Mouse (Mus musculus): Measurements from ENCODE around the gene Mxra8. TPM values are rescaled to one million over a fixed set of nuclear protein-coding genes. Genes with fewer than 3 reads are reported as not detected.

Gene Mxra8
- 188 TPM for polyA plus RNA-seq (2014; fragmentation: Illumina TruSeq; extraction: RNeasy Lipid Tissue Mini Kit (QIAGEN cat#74804); ENCODE audit: insufficient read depth, low read depth, low replicate concordance)

DNA sequence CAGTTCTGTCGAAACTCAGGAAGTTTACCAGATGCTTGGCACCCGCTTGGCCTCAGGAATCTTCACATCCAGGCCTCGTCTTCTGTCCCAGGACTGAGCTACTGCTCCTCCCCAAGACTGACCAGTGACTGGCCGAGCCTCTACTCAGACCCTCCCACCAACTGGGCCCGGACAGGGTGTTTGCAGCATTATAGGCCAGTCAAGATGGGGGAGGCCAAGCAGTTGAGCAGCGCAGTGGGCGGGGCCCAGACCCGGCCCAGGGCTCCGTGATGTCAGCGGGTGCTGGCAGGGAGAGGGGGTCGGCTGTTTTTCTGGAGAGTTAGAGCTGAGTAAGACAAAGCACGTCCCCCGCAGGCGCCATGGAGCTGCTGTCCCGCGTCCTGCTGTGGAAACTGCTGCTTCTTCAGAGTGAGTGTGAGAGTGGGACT lies at the start of gene Mxra8:
Gene Mxra8 (plus strand): TSS at position 198 of the 428 bp plus-strand sequence.

DNA sequence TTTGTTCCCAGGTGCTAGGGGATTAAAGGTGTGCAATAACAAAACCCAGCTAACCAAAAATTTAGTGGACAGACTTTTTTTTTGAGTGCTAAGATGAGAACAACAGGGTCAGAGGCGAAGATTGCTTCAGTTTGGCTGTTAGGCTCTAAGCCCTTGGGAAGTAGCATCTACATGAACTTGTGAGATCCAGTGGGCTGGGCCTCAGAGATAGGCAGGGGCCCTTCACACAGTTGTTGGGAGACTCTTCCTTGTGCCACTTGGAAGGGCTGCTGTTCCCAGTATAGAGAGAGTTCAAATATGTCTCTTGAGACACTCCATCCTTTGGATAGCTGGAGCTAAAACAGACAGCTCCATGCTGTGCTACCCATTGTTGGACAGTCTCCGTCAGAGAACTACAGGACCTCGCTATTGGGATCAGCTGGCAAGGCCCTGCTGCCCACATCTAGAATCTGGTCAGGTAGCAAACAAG lies 49.4 kb upstream of the Mxra8 start, which contains the start of gene Ankrd65:
Gene Ankrd65 (plus strand): TSS at position 419 of the 469 bp plus-strand sequence.

DNA sequence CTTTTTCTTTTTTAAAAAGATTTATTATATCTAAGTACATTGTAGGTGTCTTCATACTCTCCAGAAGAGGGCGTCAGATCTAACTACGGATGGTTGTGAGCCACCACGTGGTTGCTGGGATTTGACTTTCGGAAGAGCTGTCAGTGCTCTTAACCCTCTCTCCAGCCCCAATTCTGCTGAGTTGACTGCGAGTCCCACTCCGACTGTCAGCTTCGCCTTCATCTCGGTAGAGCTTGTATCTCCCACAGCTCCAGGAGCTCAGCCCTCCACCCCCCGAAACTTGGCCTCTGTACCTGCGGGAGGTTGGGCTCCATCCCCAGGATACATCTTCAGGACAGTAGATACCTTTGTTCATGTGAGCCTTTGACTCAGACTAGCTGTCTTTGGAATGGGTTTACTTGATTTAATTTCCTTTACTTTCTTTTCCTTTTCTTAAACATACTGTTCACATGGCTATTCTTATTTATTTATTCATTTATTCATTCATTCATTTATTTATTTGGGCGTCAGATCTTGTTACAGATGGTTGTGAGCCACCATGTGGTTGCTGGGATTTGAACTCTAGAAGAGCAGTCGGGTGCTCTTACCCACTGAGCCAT lies 36.6 kb upstream of the Mxra8 start, which contains the start of gene Mrpl20:
Gene Mrpl20 (plus strand): TSS at position 138 of the 599 bp plus-strand sequence.

DNA sequence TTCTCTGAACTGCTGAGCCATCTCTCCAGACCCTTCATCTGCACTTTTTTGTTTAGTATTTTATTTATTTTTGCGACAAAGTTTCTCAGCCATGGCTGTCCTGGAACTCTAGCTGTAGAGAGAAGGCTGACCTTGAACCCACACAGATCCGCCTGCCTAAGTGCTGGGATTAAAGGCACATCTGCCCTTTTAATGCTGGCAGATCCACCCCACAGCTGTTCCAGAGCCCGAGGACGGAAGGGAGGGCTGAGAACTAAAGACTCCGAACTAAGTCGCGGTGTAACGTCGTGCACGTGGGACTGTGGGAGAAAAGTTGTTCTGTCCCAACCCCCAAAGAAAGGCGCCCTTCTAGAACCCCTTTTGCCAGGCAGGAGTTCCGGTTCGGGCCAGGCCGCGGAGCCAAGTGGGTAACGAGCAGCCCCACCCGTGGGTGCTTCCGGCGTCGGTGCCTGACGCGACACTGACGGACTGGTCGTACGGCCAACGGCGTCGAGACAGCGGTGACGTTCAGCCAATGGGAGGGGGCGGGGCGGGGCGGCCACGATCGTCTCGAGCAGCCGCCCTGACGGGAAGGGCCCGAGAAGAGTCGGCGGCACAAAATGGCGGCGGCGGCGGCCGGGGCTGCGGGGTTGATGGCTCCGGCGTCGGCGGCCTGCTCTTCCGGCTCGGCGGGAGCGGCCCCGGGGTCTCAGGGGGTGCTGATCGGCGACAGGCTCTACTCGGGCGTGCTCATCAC lies 27.4 kb upstream of the Mxra8 start, which contains the start of gene Ccnl2:
Gene Ccnl2 (plus strand): TSS at position 561 of the 736 bp plus-strand sequence.

DNA sequence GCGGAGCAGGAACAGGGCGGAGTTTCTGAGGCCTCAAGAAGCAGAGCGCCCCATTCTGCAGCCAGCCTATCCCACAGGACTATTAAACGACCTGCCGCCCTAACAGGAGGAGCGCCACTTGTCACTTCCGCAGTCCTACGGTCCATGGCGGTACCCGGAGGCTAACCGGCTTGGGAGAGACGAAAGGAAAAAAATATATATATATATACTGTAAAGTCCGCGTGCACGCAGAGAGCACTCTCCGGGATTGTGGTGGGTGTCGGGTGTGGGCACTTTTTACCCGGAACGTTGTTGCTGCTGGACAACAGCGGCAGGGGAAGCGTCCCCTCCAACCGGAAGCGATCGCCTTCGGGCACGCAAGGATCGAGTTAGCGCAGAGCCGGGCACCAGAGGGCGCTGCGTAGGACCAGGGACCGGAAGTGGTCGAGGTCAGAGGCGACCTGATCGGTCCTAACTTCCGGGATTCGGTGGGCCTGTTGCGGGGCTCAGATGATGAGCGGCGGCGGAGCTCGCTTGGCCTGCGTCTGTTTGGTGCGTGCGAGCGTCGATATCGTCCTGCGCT lies 8.2 kb upstream of the Mxra8 start, which contains the start of gene Aurkaip1:
Gene Aurkaip1 (plus strand): TSS at position 68 of the 562 bp plus-strand sequence.

DNA sequence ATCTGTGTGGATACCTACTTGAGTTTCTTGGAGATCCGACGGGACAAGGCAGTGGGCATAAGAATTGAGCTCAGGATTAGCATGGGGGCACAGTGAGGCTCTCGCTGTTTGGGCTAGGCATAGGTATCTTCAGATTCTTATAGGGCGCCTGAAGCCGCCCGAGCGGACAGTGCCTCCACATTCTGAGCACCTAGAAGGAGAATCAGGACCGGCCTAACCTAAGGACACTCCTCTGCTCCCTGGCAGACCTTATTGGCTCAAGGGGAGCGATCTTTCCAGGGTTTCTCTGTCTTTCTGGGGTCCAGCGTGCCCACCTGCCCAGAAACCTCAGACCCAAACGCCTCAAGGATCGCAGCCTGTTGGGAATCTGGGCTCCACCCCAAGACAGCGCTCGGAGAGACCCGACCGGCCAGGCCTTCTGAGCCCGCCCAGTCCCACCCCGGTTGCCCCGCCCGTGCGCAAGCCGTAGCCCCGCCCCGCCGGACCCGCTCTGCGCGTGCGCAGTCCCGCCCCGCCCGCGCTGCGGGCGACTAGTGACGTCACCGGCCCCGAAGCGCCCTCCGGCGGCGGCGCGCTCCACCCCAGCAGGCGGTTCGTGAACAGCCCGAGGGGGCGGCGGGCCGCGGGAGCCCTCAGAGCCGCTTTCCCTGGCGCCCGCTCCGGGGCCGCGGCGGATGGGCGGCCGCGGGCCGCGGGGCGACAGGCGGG lies 7.5 kb downstream of the Mxra8 start, which contains the start of gene Dvl1:
Gene Dvl1 (plus strand): TSS at position 532 of the 708 bp plus-strand sequence.

DNA sequence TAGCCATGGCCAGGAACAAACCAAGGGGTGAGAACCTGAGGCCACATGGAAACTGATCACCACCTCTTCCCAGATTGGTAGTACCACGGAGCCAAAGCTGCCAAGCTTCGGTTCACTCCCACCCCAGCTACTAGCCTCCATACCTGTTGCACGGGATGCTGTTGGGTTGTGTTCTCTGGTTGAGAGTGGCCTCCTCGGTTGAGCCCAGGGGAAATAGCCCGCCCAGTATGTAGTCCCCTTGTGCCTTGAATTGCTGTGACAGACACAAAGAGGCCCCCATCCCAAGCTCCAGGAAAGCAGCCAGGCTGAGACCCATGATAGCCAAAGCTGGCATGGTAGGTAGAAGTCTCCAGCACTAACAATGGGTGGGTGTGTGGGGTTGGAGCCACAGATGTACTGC lies 23.5 kb downstream of the Mxra8 start, which contains the start of gene Tas1r3:
Gene Tas1r3 (minus strand): TSS at position 362 of the 400 bp plus-strand sequence.

DNA sequence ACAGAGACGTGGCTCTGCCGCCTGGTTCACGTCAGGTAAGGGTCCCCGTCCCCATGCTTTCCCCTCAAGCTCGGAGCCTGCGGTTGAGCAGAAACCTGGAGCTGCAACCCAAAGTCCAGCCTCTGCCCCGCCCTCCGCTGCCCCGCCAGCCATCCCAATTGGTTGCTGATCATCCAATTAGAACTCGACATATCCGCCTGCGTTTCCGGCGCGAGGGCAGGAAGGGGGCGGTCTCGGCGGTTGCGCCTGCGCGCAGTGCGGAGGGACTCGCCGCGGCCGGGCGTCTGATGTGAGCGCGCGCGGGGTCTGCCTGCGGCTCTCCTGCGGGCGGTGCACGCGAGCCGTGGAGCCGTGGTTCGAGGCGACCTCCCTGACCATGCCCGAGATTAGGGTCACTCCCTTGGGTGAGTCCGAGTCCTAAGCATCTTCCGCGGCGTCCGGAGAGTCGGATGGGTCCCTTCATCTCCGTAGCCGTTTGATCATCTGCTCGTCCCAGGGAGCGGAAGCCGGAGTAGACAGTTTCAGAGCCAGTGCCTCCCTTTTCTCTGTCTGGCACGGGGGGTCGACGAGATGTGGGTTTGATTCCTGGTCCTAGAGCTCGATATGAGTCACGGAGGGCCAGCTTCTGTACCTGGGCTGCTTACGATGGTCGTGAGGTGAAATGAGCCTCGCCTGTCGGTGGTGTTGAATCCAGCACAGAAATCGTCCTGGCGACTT lies 30.0 kb downstream of the Mxra8 start, which contains the start of the genes Cptp and Ints11:
Gene Cptp (minus strand): TSS at position 124 of the 717 bp plus-strand sequence.
Gene Ints11 (plus strand): TSS at position 230 of the 717 bp plus-strand sequence.

DNA sequence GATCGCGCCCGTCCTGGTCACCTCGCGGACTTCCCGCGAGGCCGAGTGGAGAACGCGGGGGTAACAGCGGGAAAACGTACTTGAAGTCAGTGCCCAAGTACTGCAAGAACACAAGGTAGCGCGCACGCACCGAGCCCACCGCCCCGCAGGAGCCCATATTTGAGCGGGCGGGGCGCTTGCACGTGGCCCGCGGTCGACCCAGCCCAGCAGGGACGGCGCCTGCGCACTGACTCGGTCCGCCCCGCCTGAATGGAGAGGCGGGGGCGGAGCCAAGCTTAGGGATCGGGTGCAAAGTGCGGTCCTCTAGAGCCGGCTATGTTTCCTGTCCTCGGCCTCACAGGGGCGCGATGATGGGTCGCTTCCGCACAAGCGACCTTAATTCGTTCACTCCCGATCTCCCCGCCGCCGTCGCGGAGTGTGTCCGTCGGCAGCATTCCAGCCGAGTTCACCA lies 52.1 kb downstream of the Mxra8 start, which contains the start of the genes Pusl1 and Acap3:
Gene Pusl1 (minus strand): TSS at position 231 of the 451 bp plus-strand sequence.
Gene Acap3 (plus strand): TSS at position 272 of the 451 bp plus-strand sequence.

Other genes with a start within 250 kb of the Mxra8 start
- gene Slc35e2, start 238.3 kb upstream of the Mxra8 start, polyA plus RNA-seq (2014; fragmentation: Illumina TruSeq; extraction: RNeasy Lipid Tissue Mini Kit (QIAGEN cat#74804); ENCODE audit: insufficient read depth, low read depth, low replicate concordance): 2.7 TPM
- gene Cdk11b, start 214.8 kb upstream of the Mxra8 start, polyA plus RNA-seq (2014; fragmentation: Illumina TruSeq; extraction: RNeasy Lipid Tissue Mini Kit (QIAGEN cat#74804); ENCODE audit: insufficient read depth, low read depth, low replicate concordance): 47.0 TPM
- not detected for gene Gm10563, start 194.3 kb upstream of the Mxra8 start, polyA plus RNA-seq (2014; fragmentation: Illumina TruSeq; extraction: RNeasy Lipid Tissue Mini Kit (QIAGEN cat#74804); ENCODE audit: insufficient read depth, low read depth, low replicate concordance)
- gene Mmp23, start 186.3 kb upstream of the Mxra8 start, polyA plus RNA-seq (2014; fragmentation: Illumina TruSeq; extraction: RNeasy Lipid Tissue Mini Kit (QIAGEN cat#74804); ENCODE audit: insufficient read depth, low read depth, low replicate concordance): 18.4 TPM
- 23.8 TPM for gene Mib2, start 170.5 kb upstream of the Mxra8 start, polyA plus RNA-seq (2014; fragmentation: Illumina TruSeq; extraction: RNeasy Lipid Tissue Mini Kit (QIAGEN cat#74804); ENCODE audit: insufficient read depth, low read depth, low replicate concordance)
- 2.8 TPM for gene Fndc10, start 145.3 kb upstream of the Mxra8 start, polyA plus RNA-seq (2014; fragmentation: Illumina TruSeq; extraction: RNeasy Lipid Tissue Mini Kit (QIAGEN cat#74804); ENCODE audit: insufficient read depth, low read depth, low replicate concordance)
- 76.0 TPM for gene Ssu72, start 134.9 kb upstream of the Mxra8 start, polyA plus RNA-seq (2014; fragmentation: Illumina TruSeq; extraction: RNeasy Lipid Tissue Mini Kit (QIAGEN cat#74804); ENCODE audit: insufficient read depth, low read depth, low replicate concordance)
- 0.40 TPM for gene Tmem240, start 104.9 kb upstream of the Mxra8 start, polyA plus RNA-seq (2014; fragmentation: Illumina TruSeq; extraction: RNeasy Lipid Tissue Mini Kit (QIAGEN cat#74804); ENCODE audit: insufficient read depth, low read depth, low replicate concordance)
- gene Atad3a, start 78.6 kb upstream of the Mxra8 start, polyA plus RNA-seq (2014; fragmentation: Illumina TruSeq; extraction: RNeasy Lipid Tissue Mini Kit (QIAGEN cat#74804); ENCODE audit: insufficient read depth, low read depth, low replicate concordance): 17.7 TPM
- gene Vwa1, start 65.0 kb upstream of the Mxra8 start, polyA plus RNA-seq (2014; fragmentation: Illumina TruSeq; extraction: RNeasy Lipid Tissue Mini Kit (QIAGEN cat#74804); ENCODE audit: insufficient read depth, low read depth, low replicate concordance): 3.0 TPM
- 0.29 TPM for gene Tmem88b, start 53.8 kb upstream of the Mxra8 start, polyA plus RNA-seq (2014; fragmentation: Illumina TruSeq; extraction: RNeasy Lipid Tissue Mini Kit (QIAGEN cat#74804); ENCODE audit: insufficient read depth, low read depth, low replicate concordance)
- gene Ankrd65, start 49.2 kb upstream of the Mxra8 start, polyA plus RNA-seq (2014; fragmentation: Illumina TruSeq; extraction: RNeasy Lipid Tissue Mini Kit (QIAGEN cat#74804); ENCODE audit: insufficient read depth, low read depth, low replicate concordance): 3.2 TPM
- 112 TPM for gene Mrpl20, start 36.8 kb upstream of the Mxra8 start, polyA plus RNA-seq (2014; fragmentation: Illumina TruSeq; extraction: RNeasy Lipid Tissue Mini Kit (QIAGEN cat#74804); ENCODE audit: insufficient read depth, low read depth, low replicate concordance)
- 51.7 TPM for gene Ccnl2, start 27.2 kb upstream of the Mxra8 start, polyA plus RNA-seq (2014; fragmentation: Illumina TruSeq; extraction: RNeasy Lipid Tissue Mini Kit (QIAGEN cat#74804); ENCODE audit: insufficient read depth, low read depth, low replicate concordance)
- 106 TPM for gene Aurkaip1, start 8.4 kb upstream of the Mxra8 start, polyA plus RNA-seq (2014; fragmentation: Illumina TruSeq; extraction: RNeasy Lipid Tissue Mini Kit (QIAGEN cat#74804); ENCODE audit: insufficient read depth, low read depth, low replicate concordance)
- 25.1 TPM for gene Dvl1, start 7.7 kb downstream of the Mxra8 start, polyA plus RNA-seq (2014; fragmentation: Illumina TruSeq; extraction: RNeasy Lipid Tissue Mini Kit (QIAGEN cat#74804); ENCODE audit: insufficient read depth, low read depth, low replicate concordance)
- gene Tas1r3, start 23.7 kb downstream of the Mxra8 start, polyA plus RNA-seq (2014; fragmentation: Illumina TruSeq; extraction: RNeasy Lipid Tissue Mini Kit (QIAGEN cat#74804); ENCODE audit: insufficient read depth, low read depth, low replicate concordance): 0.19 TPM
- 6.7 TPM for gene Cptp, start 29.8 kb downstream of the Mxra8 start, polyA plus RNA-seq (2014; fragmentation: Illumina TruSeq; extraction: RNeasy Lipid Tissue Mini Kit (QIAGEN cat#74804); ENCODE audit: insufficient read depth, low read depth, low replicate concordance)
- 18.8 TPM for gene Ints11, start 29.9 kb downstream of the Mxra8 start, polyA plus RNA-seq (2014; fragmentation: Illumina TruSeq; extraction: RNeasy Lipid Tissue Mini Kit (QIAGEN cat#74804); ENCODE audit: insufficient read depth, low read depth, low replicate concordance)
- 13.1 TPM for gene Pusl1, start 52.1 kb downstream of the Mxra8 start, polyA plus RNA-seq (2014; fragmentation: Illumina TruSeq; extraction: RNeasy Lipid Tissue Mini Kit (QIAGEN cat#74804); ENCODE audit: insufficient read depth, low read depth, low replicate concordance)
- gene Acap3, start 52.1 kb downstream of the Mxra8 start, polyA plus RNA-seq (2014; fragmentation: Illumina TruSeq; extraction: RNeasy Lipid Tissue Mini Kit (QIAGEN cat#74804); ENCODE audit: insufficient read depth, low read depth, low replicate concordance): 6.0 TPM
- 45.9 TPM for gene Ube2j2, start 104.2 kb downstream of the Mxra8 start, polyA plus RNA-seq (2014; fragmentation: Illumina TruSeq; extraction: RNeasy Lipid Tissue Mini Kit (QIAGEN cat#74804); ENCODE audit: insufficient read depth, low read depth, low replicate concordance)
- gene C1qtnf12, start 122.6 kb downstream of the Mxra8 start, polyA plus RNA-seq (2014; fragmentation: Illumina TruSeq; extraction: RNeasy Lipid Tissue Mini Kit (QIAGEN cat#74804); ENCODE audit: insufficient read depth, low read depth, low replicate concordance): 18.9 TPM
- 3.9 TPM for gene B3galt6, start 153.0 kb downstream of the Mxra8 start, polyA plus RNA-seq (2014; fragmentation: Illumina TruSeq; extraction: RNeasy Lipid Tissue Mini Kit (QIAGEN cat#74804); ENCODE audit: insufficient read depth, low read depth, low replicate concordance)
- gene Sdf4, start 153.2 kb downstream of the Mxra8 start, polyA plus RNA-seq (2014; fragmentation: Illumina TruSeq; extraction: RNeasy Lipid Tissue Mini Kit (QIAGEN cat#74804); ENCODE audit: insufficient read depth, low read depth, low replicate concordance): 179 TPM
- 2.9 TPM for gene Tnfrsf4, start 174.2 kb downstream of the Mxra8 start, polyA plus RNA-seq (2014; fragmentation: Illumina TruSeq; extraction: RNeasy Lipid Tissue Mini Kit (QIAGEN cat#74804); ENCODE audit: insufficient read depth, low read depth, low replicate concordance)
- gene Tnfrsf18, start 186.5 kb downstream of the Mxra8 start, polyA plus RNA-seq (2014; fragmentation: Illumina TruSeq; extraction: RNeasy Lipid Tissue Mini Kit (QIAGEN cat#74804); ENCODE audit: insufficient read depth, low read depth, low replicate concordance): 4.0 TPM
- 1.3 TPM for gene Ttll10, start 219.7 kb downstream of the Mxra8 start, polyA plus RNA-seq (2014; fragmentation: Illumina TruSeq; extraction: RNeasy Lipid Tissue Mini Kit (QIAGEN cat#74804); ENCODE audit: insufficient read depth, low read depth, low replicate concordance)